Mouse (Mus musculus) heart, embryonic 13.5 days (tissue): ENCODE data around the gene Alkbh6. TPM values are rescaled to one million over a fixed set of nuclear protein-coding genes. Genes with fewer than 3 reads are reported as not detected.
A peak's percentile ranks its signal among the peaks of the same experiment; 100 is the strongest.

ENCODE experiments used
- ATAC-seq: fragments of 200-750 bp; cut with Nextera tagmentation; 2 replicates; pipeline ENCODE4 v1.8.0; 2017; ENCODE audit warnings: moderate TSS enrichment; ENCODE audit not compliant: insufficient number of reproducible peaks, low FRiP score, low TSS enrichment; ENCODE audit errors: extremely low read depth
- H3K27ac ChIP-seq: fragments of 300-500 bp; sonication (generic); replicated peaks from 2 replicates; pipeline ENCODE4 v1.5.1; 2015; ENCODE audit warnings: moderate library complexity, mild to moderate bottlenecking, inconsistent platforms
- H3K27me3 ChIP-seq: fragments of 300-500 bp; sonication (generic); replicated peaks from 2 replicates; pipeline ENCODE4 v1.6.1; 2015; ENCODE audit warnings: mild to moderate bottlenecking, inconsistent platforms
- H3K36me3 ChIP-seq: fragments of 300-500 bp; sonication (generic); 2 replicates; pipeline ENCODE4 v1.6.1; 2015; ENCODE audit warnings: mild to moderate bottlenecking, inconsistent platforms
- H3K4me1 ChIP-seq: fragments of 300-500 bp; sonication (generic); 2 replicates; pipeline ENCODE4 v1.6.1; 2015; ENCODE audit warnings: inconsistent platforms
- H3K4me2 ChIP-seq: fragments of 300-500 bp; sonication (generic); 2 replicates; pipeline ENCODE4 v1.6.1; 2015; ENCODE audit warnings: inconsistent platforms, mild to moderate bottlenecking, moderate library complexity
- H3K4me3 ChIP-seq: fragments of 300-500 bp; sonication (generic); 2 replicates; pipeline ENCODE4 v1.5.1; 2015; ENCODE audit warnings: moderate library complexity, mild to moderate bottlenecking, inconsistent platforms
- H3K9ac ChIP-seq: fragments of 300-500 bp; sonication (generic); 2 replicates; pipeline ENCODE4 v1.6.1; 2015; ENCODE audit warnings: inconsistent platforms, mild to moderate bottlenecking, moderate library complexity
- H3K9me3 ChIP-seq: fragments of 300-500 bp; sonication (generic); 2 replicates; pipeline ENCODE4 v1.6.1; 2016; ENCODE audit warnings: inconsistent platforms
- whole genome bisulfite sequencing: fragments of 180-500 bp; shearing (Covaris S2); methylation state at CpG from one replicate; pipeline ENCODE4 v1.1.7; 2015; ENCODE audit warnings: mixed read lengths; 5-methylcytosine and 5-hydroxymethylcytosine counted together
- polyA plus RNA-seq: library from polyadenylated mRNA; unstranded; fragments of >200 nt; fragmentation: Nextera tagmentation; extraction: Ambion mirVana; gene quantifications from 2 replicates; pipeline ENCODE4 v1.2.1, GENCODE M21; 2015

Gene Alkbh6
- polyA plus RNA-seq, 1 experiment from 2014 or later = 60.5 TPM

- no peak overlapping the region for H3K27ac ChIP-seq
- WGBS = 83% methylated on average over 15 of the region's 15 CpGs
- peaks cover 19% of the 10 kb centered on the region for H3K4me1 ChIP-seq
- H3K27me3 ChIP-seq = no peaks in the 10 kb centered on the region
- H3K4me2 ChIP-seq = no peak overlapping the region
- no peak overlapping the region for H3K9ac ChIP-seq
- peaks cover 40% of the 10 kb centered on the region for H3K36me3 ChIP-seq
- no peaks in the 10 kb centered on the region for H3K9me3 ChIP-seq
- ATAC-seq = no peak
- no peak overlapping the region for H3K4me3 ChIP-seq
Observed at GRCm38 (mm10) chr7:30296816-30297215, 11.7 kb upstream of the Alkbh6 start.

GRCm38 (mm10) chr7:30297266-30297665, 11.3 kb upstream of the Alkbh6 start:
- H3K4me3 ChIP-seq = no peak overlapping the region
- H3K27ac ChIP-seq = no peak overlapping the region
- H3K4me1 ChIP-seq = peaks cover 14% of the 10 kb centered on the region
- H3K9ac ChIP-seq = no peak overlapping the region
- no peaks in the 10 kb centered on the region for H3K27me3 ChIP-seq
- no peak for ATAC-seq
- peaks cover 45% of the 10 kb centered on the region for H3K36me3 ChIP-seq
- no peaks in the 10 kb centered on the region for H3K9me3 ChIP-seq
- 70% methylated on average over 16 of the region's 16 CpGs for WGBS
- no peak overlapping the region for H3K4me2 ChIP-seq

- no peaks in the 10 kb centered on the region for H3K27me3 ChIP-seq
- no peak overlapping the region for H3K4me2 ChIP-seq
- peaks cover 66% of the 10 kb centered on the region for H3K36me3 ChIP-seq
- no peak overlapping the region for H3K27ac ChIP-seq
- H3K4me3 ChIP-seq = no peak overlapping the region
- H3K4me1 ChIP-seq = no peaks in the 10 kb centered on the region
- no peak overlapping the region for H3K9ac ChIP-seq
- no peaks in the 10 kb centered on the region for H3K9me3 ChIP-seq
- ATAC-seq = no peak
- 42% methylated on average over 3 of the region's 3 CpGs for WGBS
Observed at GRCm38 (mm10) chr7:30300914-30301313, 7.6 kb upstream of the Alkbh6 start.

- no peaks in the 10 kb centered on the region for H3K9me3 ChIP-seq
- H3K27ac ChIP-seq = no peak overlapping the region
- no peaks in the 10 kb centered on the region for H3K27me3 ChIP-seq
- H3K4me1 ChIP-seq = peaks cover 18% of the 10 kb centered on the region
- H3K4me2 ChIP-seq = no peak overlapping the region
- no peak overlapping the region for H3K9ac ChIP-seq
- peaks cover 44% of the 10 kb centered on the region for H3K36me3 ChIP-seq
- no peak for ATAC-seq
- 84% methylated on average over 16 of the region's 16 CpGs for WGBS
- no peak overlapping the region for H3K4me3 ChIP-seq
Observed at GRCm38 (mm10) chr7:30306083-30306779, 2.3 kb upstream of the Alkbh6 start.

- Histone ChIP-seq H3K4me1 (peaks cover 23% of the 10 kb centered on the region), H3K27me3 (no peaks in the 10 kb centered on the region), H3K4me2 (peak overlapping the region; percentile 98), H3K9ac (peak overlapping the region; percentile 90), H3K36me3 (peaks cover 38% of the 10 kb centered on the region), H3K27ac (no peak overlapping the region), H3K4me3 (peak overlapping the region; percentile 85), H3K9me3 (no peaks in the 10 kb centered on the region)
- ATAC-seq = no peak
- WGBS = 53% methylated on average over 15 of the region's 15 CpGs
Observed at GRCm38 (mm10) chr7:30309395-30310129, 1.0 kb downstream of the Alkbh6 start.

GRCm38 (mm10) chr7:30310136-30310535, 1.6 kb downstream of the Alkbh6 start:
- H3K4me1 ChIP-seq = peaks cover 29% of the 10 kb centered on the region
- no peak for ATAC-seq
- WGBS = 83% methylated on average over 12 of the region's 12 CpGs
- H3K27ac ChIP-seq = no peak overlapping the region
- no peak overlapping the region for H3K4me2 ChIP-seq
- H3K9ac ChIP-seq = no peak overlapping the region
- H3K4me3 ChIP-seq = no peak overlapping the region
- H3K9me3 ChIP-seq = no peaks in the 10 kb centered on the region
- H3K36me3 ChIP-seq = peaks cover 38% of the 10 kb centered on the region
- no peaks in the 10 kb centered on the region for H3K27me3 ChIP-seq

- WGBS = 32% methylated on average over 27 of the region's 27 CpGs
- H3K36me3 ChIP-seq = peaks cover 27% of the 10 kb centered on the region
- H3K27ac ChIP-seq = no peak overlapping the region
- no peaks in the 10 kb centered on the region for H3K9me3 ChIP-seq
- ATAC-seq = no peak
- no peak overlapping the region for H3K4me3 ChIP-seq
- 0 out of 2 replicates have a peak overlapping the region, but pooled peaks have one; percentile 14 for H3K9ac ChIP-seq
- H3K4me2 ChIP-seq = 0 out of 2 replicates have a peak overlapping the region, but pooled peaks have one; percentile 16
- peaks cover 24% of the 10 kb centered on the region for H3K4me1 ChIP-seq
- no peaks in the 10 kb centered on the region for H3K27me3 ChIP-seq
Observed at GRCm38 (mm10) chr7:30313666-30314320, 5.3 kb downstream of the Alkbh6 start.

GRCm38 (mm10) chr7:30314721-30315155, 6.2 kb downstream of the Alkbh6 start, which contains the start of gene Syne4:
Syne4 (plus strand) TSS chr7:30314807.
- peak within 1 kb of the TSS; percentile 50 for H3K4me3 ChIP-seq
- H3K27ac ChIP-seq = no peak within 1 kb of the TSS
- H3K9me3 ChIP-seq = no peaks in the 10 kb centered on the region
- no peak; the same call in 1 of the 2 replicates for ATAC-seq
- H3K4me1 ChIP-seq = peaks cover 17% of the 10 kb centered on the region
- no peaks in the 10 kb centered on the region for H3K27me3 ChIP-seq
- peaks cover 27% of the 10 kb centered on the region for H3K36me3 ChIP-seq
- peak within 1 kb of the TSS; percentile 68 for H3K4me2 ChIP-seq
- under 1% methylated on average over 9 of the region's 9 CpGs for WGBS
- H3K9ac ChIP-seq = peak within 1 kb of the TSS; percentile 78

GRCm38 (mm10) chr7:30315559-30316529, 7.3 kb downstream of the Alkbh6 start:
- H3K4me3 ChIP-seq = peak overlapping the region; percentile 50
- peak overlapping the region; percentile 68 for H3K4me2 ChIP-seq
- no peak overlapping the region for H3K27ac ChIP-seq
- peaks cover 15% of the 10 kb centered on the region for H3K4me1 ChIP-seq
- ATAC-seq = no peak
- H3K36me3 ChIP-seq = peaks cover 22% of the 10 kb centered on the region
- no peak overlapping the region for H3K9ac ChIP-seq
- whole genome bisulfite sequencing = 70% methylated on average over 13 of the region's 13 CpGs
- no peaks in the 10 kb centered on the region for H3K9me3 ChIP-seq
- no peaks in the 10 kb centered on the region for H3K27me3 ChIP-seq

GRCm38 (mm10) chr7:30318142-30318541, 9.6 kb downstream of the Alkbh6 start:
- ATAC-seq = no peak
- H3K4me1 ChIP-seq = peaks cover 29% of the 10 kb centered on the region
- no peak overlapping the region for H3K4me3 ChIP-seq
- H3K9ac ChIP-seq = no peak overlapping the region
- H3K27ac ChIP-seq = no peak overlapping the region
- no peak overlapping the region for H3K4me2 ChIP-seq
- no peaks in the 10 kb centered on the region for H3K27me3 ChIP-seq
- peaks cover 4% of the 10 kb centered on the region; the same call in 1 of the 2 replicates for H3K36me3 ChIP-seq
- WGBS = 87% methylated on average over 3 of the region's 3 CpGs
- no peaks in the 10 kb centered on the region for H3K9me3 ChIP-seq
